Mouse (Mus musculus) c-Kit-positive CD71-negative TER-119-negative erythroid progenitor cells, embryonic 14.5 days (primary cell): ENCODE results near the gene Spata45.
"Not testable (repeated sequence)": the region's sequence is repeated elsewhere in the genome, so short reads cannot be mapped to it uniquely, and the experiment has no call there.

Source experiments
- DNase-seq: peaks from one replicate; pipeline ENCODE4 v3.0.0-alpha.2; 2013; ENCODE audit warnings: low read depth

Spata45 gene

GRCm38 (mm10) chr1:191036554-191037334 lies at the start of gene Spata45:
Gene Spata45, plus strand, starts transcription at chr1:191036639.
- no peak for DNase-seq

- DNase-seq, result no peak
These were observed 46.9 kb upstream of the Spata45 start for GRCm38 (mm10) chr1:190989437-190990082.

- DNase-seq, result no peak
These were observed 40.9 kb upstream of the Spata45 start for GRCm38 (mm10) chr1:190995548-190995947.

- DNase-seq, result no peak
These were observed 40.0 kb upstream of the Spata45 start for GRCm38 (mm10) chr1:190996346-190996877.

DNA sequence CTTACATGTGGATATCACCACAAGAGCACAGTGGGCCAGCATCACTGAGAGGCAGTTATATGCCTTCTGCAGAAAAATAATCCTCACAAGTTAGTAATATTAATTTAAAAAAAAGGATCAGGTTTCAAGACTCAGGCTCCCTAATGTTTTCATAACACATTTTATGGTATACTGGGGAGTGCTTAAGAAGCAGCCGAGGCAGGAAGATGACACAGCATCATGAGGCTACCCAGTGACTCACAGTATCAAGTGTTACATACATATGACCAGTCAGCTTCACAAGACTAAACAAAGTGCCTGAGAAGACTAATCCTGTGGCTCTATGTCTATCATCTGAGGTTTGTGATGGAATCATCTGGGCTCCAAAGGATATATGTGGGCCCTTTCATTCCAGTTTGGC lies 38.4 kb upstream of the Spata45 start:
- no peak for DNase-seq

GRCm38 (mm10) chr1:191000686-191001085 lies 35.8 kb upstream of the Spata45 start:
- DNase-seq, result no peak

GRCm38 (mm10) chr1:191002201-191002600 lies 34.2 kb upstream of the Spata45 start:
- no peak for DNase-seq

- DNase-seq, result no peak
These were observed 27.7 kb upstream of the Spata45 start for GRCm38 (mm10) chr1:191008707-191009106.

- no peak for DNase-seq
These were observed 22.2 kb upstream of the Spata45 start for GRCm38 (mm10) chr1:191014271-191014670.

- DNase-seq, result no peak
These were observed 16.6 kb upstream of the Spata45 start for GRCm38 (mm10) chr1:191019803-191020202.

- no peak for DNase-seq
These were observed 16.1 kb upstream of the Spata45 start for GRCm38 (mm10) chr1:191020217-191020924.

DNA sequence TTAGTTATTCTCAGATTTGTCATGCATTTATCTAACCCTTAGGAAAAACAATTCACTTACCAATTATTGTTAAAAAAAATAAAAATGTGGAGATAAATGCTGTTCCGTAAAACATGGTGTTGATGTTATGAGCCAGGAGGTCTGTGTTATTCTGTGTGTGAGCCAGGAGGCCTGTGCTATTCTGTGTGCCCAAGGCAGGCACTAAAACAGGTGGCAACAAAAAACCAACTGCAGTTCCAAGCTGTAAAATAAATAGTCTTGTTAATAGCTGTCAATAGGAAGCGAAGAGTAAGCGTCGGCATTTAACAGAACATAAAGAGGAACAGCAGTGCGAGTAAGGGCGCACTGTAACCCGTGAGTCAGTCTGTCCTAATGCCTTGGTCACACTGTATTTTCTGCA lies 15.4 kb upstream of the Spata45 start:
- DNase-seq, result no peak

DNA sequence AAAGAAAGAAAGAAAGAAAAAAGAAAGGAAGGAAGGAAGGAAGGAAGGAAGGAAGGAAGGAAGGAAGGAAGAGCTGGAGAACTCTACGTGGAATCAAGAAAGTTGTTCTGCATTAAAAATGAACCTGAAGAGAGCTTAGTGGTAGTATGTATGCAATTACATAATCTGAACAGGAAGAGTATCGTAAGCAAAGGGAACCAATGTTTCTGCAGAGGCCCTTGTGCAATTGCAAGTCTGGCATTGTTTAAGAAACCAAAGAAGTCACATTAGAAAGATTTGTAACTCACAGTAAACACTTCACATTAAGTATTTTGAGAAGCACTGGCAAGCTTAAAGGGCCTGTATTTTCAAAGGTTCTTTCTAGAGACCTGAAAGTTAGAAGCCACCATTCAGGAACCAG lies 13.3 kb upstream of the Spata45 start:
- no peak for DNase-seq

- DNase-seq, result not testable (repeated sequence)
These were observed 12.6 kb upstream of the Spata45 start for GRCm38 (mm10) chr1:191023806-191024205.

DNA sequence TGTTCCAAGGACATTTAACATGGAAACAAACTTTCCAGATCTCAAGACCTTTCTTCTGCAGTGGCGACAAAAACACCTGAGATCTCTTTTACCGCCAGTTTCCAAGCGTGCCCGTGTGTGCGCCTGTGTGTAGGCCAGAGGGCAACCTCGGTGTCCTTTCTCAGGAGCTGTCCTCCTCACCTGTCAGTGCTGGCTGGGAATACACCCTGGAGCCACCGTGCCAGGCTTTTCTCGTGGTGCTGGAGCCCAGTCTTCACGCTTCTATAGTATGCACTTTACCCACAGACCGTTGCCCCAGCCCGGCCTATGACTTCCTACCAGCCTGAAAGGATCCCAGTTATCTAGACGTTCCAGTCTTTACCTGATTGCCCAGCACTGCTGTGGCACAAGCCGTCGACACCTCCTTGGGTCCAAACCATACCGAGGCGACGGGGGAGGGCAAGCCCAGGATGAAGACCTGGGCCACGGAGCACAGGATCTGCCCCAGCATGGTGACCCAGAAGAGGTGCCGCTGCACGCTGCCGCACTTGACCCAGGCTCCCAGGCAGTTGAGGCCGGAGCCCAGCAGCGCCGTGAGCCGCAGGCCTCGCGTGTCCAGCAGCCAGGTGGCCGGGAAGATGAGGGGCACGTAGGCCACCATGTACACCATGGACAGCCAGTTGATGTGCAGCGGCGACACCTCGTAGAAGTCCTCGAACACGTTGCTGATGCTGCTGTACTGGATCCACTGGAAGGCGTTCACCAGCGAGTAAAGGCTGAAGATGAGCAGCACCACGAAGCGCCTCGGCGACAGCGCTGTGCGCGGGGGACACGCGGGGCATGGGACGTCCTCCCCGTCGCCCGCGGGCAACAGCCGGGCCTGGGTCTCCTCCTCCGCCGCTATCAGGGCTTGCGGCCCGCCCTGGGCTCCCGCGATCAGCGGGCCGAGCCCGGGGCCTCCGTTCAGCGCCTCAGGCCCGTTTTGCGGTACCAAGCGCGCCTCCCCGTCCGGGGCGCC lies 11.1 kb upstream of the Spata45 start:
- no peak for DNase-seq

GRCm38 (mm10) chr1:191026021-191026713 lies 10.3 kb upstream of the Spata45 start, which contains the start of gene Flvcr1:
Gene Flvcr1, minus strand, starts transcription at chr1:191026158.
- DNase-seq, result peak; percentile 98

GRCm38 (mm10) chr1:191030182-191030581 lies 6.3 kb upstream of the Spata45 start:
- DNase-seq, result no peak

DNA sequence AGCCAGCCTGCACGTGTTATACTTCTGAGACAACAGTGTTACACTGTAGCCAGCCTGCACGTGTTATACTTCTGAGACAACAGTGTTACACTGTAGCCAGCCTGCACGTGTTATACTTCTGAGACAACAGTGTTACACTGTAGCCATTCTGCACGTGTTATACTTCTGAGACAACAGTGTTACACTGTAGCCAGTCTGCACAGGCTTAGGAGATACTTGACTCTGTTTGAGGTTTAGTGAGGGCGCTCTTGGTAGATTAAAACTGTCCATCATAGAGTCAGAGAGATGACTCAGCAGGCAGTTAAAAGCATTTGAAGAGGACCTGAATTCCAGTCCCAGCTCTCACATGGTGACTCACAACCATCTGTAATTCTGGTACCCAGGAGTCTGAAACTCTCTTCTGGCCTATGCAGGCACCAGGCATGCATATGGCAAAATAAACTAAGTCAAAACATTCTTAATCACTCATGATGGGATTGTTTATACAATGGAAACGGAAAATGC lies 5.5 kb upstream of the Spata45 start:
- not testable (repeated sequence) for DNase-seq

DNA sequence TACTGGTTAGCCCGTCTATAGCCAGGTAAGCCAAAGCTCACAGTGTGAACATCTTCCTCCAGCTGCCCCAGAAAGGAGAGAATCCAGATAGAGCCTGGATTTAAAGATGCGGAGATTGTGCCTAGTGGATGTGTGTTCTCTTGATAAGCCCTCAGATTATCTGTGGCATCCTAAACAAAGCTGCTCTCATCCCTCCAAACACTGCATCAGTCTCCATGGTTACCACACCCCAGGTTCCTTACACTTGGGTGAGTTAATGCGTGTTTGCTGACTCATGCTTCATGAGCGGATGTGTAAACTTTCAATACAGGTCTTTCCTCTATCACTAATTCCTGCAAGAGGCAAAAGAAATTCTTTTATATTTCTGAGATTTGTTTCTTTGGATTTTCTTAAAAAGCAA lies 790 bp upstream of the Spata45 start:
- no peak for DNase-seq

- DNase-seq, result no peak
These were observed 1.6 kb downstream of the Spata45 start for GRCm38 (mm10) chr1:191037999-191038398.
